Mouse (Mus musculus) Patski (cell line): ENCODE measurements around the gene Rln1. TPM values are rescaled to one million over a fixed set of nuclear protein-coding genes. Genes with fewer than 3 reads are reported as not detected.

Experiments used
- ATAC-seq: fragments of 100-300 bp; one replicate; pipeline ENCODE4 v1.8.0; 2021
- CTCF ChIA-PET: fragments of 350-600 bp; sonication (Branson Sonifier 250); formaldehyde crosslinking; loops from one replicate; lab custom pipeline; 2022; ENCODE audit warnings: inconsistent platforms; lab: Charles Lee
- POLR2A ChIA-PET: fragments of 350-600 bp; sonication (Branson Sonifier 250); formaldehyde crosslinking; loops from one replicate; lab custom pipeline; 2022; ENCODE audit warnings: antibody characterized with exemption, inconsistent platforms; lab: Charles Lee
- DNase-seq: peaks from one replicate; pipeline ENCODE4 v3.0.0-alpha.2; 2011; ENCODE audit warnings: low read depth, low spot score
- H3K27me3 ChIP-seq: fragments of 371-371 bp; one replicate; pipeline ENCODE4 v1.5.1; 2021
- CTCF ChIP-seq: fragments of 100-300 bp; IDR thresholded peaks from one replicate; pipeline ENCODE4 v1.5.1; 2021
- in situ Hi-C: fragments of 300-500 bp; cut with MboI; formaldehyde crosslinking; loops from 3 replicates; pipeline ENCODE4 v1.11.1; 2018; ENCODE audit warnings: low pct_unique_long_range_greater_than_20kb, mixed read lengths
- polyA plus RNA-seq: library from polyadenylated mRNA; unstranded; gene quantifications from one replicate; pipeline ENCODE4 v1.2.3, GENCODE M21; 2021

Gene Rln1
- polyA plus RNA-seq, 1 experiment from 2014 or later: not detected

DNA sequence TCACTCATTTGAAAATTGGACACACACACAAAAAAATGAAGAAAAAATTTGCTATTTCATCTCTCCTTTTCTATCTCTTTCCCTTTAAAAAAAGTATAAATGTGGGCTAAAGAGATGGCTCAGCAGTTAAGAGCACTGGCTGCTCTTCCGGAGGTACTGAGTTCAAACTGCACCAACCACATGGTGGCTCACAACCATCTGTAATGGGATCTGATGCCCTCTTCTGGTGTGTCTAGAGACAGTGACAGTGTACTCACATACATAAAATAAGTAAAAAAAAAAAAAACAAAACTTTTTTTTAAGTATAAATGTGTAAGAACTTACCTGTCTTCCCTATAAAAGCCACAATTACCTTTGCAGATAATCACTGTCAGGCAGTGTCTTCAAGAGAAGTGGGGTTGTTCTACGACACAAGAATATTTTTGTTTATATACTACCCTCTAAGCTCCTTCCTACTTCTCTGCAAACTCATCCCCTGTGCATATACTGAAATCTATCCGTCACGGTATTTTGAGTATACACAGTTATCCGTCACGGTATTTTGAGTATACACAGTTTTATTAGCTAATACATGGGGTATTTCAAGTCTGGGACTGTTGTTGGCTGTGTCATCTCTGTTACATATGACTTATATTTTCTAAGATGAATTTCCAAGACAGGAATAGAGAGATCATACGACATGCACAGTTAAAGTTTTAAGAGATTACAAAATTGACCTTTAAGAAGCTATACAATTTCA lies 36.2 kb upstream of the Rln1 start:
- ATAC-seq: no peak
- H3K27me3 ChIP-seq: no peaks in the 10 kb centered on the region
- ChIA-PET POLR2A (interaction anchor here (0.6 kb wide), 1 partner anchor 95 kb away, joined by 6 read pairs; no protein-coding TSS in a partner anchor), CTCF (interaction anchor here (0.7 to 2.3 kb wide), 6 partner anchors 13 to 131 kb away, joined by 3 to 9 read pairs (median 4); no protein-coding TSS in a partner anchor)
- DNase-seq: no peak
- no peak for TF ChIP-seq CTCF
- in situ Hi-C loops: no loop called here

GRCm38 (mm10) chr19:29370112-29370511 lies 35.6 kb upstream of the Rln1 start:
- no peak for TF ChIP-seq CTCF
- H3K27me3 ChIP-seq: no peaks in the 10 kb centered on the region
- ATAC-seq: no peak
- POLR2A ChIA-PET: interaction anchor here (0.6 kb wide), 1 partner anchor 95 kb away, joined by 6 read pairs; no protein-coding TSS in a partner anchor
- CTCF ChIA-PET: interaction anchor here (0.9 to 1.5 kb wide), 2 partner anchors 15 to 126 kb away, joined by 3 to 4 read pairs; no protein-coding TSS in a partner anchor
- in situ Hi-C loops: no loop called here
- DNase-seq: no peak

- POLR2A ChIA-PET: interaction anchor here (0.6 to 0.7 kb wide), 2 partner anchors 18 to 108 kb away, joined by 3 read pairs; no protein-coding TSS in a partner anchor
- CTCF ChIA-PET: interaction anchor here (1.2 to 2.4 kb wide), 2 partner anchors 13 to 101 kb away, joined by 3 to 11 read pairs; no protein-coding TSS in a partner anchor
- in situ Hi-C loops: loop anchor here (5.0 kb wide), 1 partner anchor 134 kb away; no protein-coding TSS in a partner anchor
- no peak for DNase-seq
- no peak for TF ChIP-seq CTCF
- H3K27me3 ChIP-seq: no peaks in the 10 kb centered on the region
- ATAC-seq: no peak
Observed at GRCm38 (mm10) chr19:29368671-29369309, 34.3 kb upstream of the Rln1 start.

- no peak for TF ChIP-seq CTCF
Observed at GRCm38 (mm10) chr19:29368041-29368440, 33.6 kb upstream of the Rln1 start.

DNA sequence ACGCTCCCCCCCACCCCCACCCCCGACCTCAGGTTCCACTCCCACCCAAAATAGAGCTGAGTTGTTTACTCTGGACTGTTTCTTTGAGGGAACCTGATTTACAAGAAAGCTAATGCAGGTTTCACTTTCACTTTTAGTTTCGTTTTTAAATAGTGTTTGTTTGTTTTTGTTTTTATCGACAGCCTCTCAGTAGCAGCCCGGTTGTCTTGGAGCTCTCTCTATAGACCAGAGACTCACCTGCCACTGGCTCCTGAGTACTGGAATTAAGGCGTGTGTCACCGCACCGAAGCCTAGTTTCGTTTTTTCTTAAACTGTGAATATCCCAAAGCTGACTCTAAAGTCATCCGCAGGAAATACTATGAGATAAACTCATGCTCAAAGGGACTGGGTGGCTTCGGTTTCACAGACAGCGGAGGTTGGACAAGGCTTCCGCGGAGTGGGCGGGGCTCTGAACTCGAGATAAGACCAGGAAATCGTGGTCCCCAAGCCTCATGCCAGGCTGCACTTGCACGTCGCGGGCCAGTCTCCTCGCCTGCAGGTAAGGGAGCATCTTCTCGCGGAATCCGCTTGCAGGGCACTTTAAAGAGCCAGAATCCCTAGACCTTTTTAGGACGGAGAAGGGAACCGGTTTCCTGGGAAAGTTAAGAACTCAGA lies 32.6 kb upstream of the Rln1 start, which contains the start of the genes Plgrkt and Cd274:
Gene Plgrkt (minus strand): TSS at position 422 of the 654 bp plus-strand sequence.
Gene Cd274 (plus strand): TSS at position 487 of the 654 bp plus-strand sequence.
- CTCF ChIA-PET: interaction anchor here (0.9 to 2.4 kb wide), 3 partner anchors 11 to 196 kb away, joined by 3 to 11 read pairs (median 3); no protein-coding TSS in a partner anchor
- in situ Hi-C loops: loop anchor here (5.0 kb wide), 1 partner anchor 135 kb away; no protein-coding TSS in a partner anchor
- H3K27me3 ChIP-seq: no peaks in the 10 kb centered on the region
- DNase-seq (peak; percentile 44), ATAC-seq (peak; percentile 73)
- POLR2A ChIA-PET: interaction anchor here (0.6 to 1.7 kb wide), 3 partner anchors 8 to 373 kb away, joined by 3 to 4 read pairs (median 4); no protein-coding TSS in a partner anchor
- no peak for TF ChIP-seq CTCF

More at GRCm38 (mm10) chr19:29368041-29368440, 33.6 kb upstream of the Rln1 start:
- POLR2A ChIA-PET: interaction anchor here (0.6 to 1.7 kb wide), 3 partner anchors 8 to 108 kb away, joined by 3 to 4 read pairs (median 3); no protein-coding TSS in a partner anchor
- ATAC-seq: no peak
- in situ Hi-C loops: loop anchor here (5.0 kb wide), 1 partner anchor 134 kb away; no protein-coding TSS in a partner anchor
- DNase-seq: no peak
- no peaks in the 10 kb centered on the region for H3K27me3 ChIP-seq
- CTCF ChIA-PET: interaction anchor here (0.9 to 2.4 kb wide), 4 partner anchors 12 to 195 kb away, joined by 3 to 11 read pairs (median 3); no protein-coding TSS in a partner anchor

GRCm38 (mm10) chr19:29366226-29366968 lies 31.9 kb upstream of the Rln1 start:
- in situ Hi-C loops: loop anchor here (5.0 kb wide), 1 partner anchor 136 kb away; no protein-coding TSS in a partner anchor
- no peak for TF ChIP-seq CTCF
- DNase-seq (no peak), ATAC-seq (no peak)
- ChIA-PET CTCF (interaction anchor here (2.4 kb wide), 1 partner anchor 10 kb away, joined by 11 read pairs; no protein-coding TSS in a partner anchor), POLR2A (interaction anchor here (0.6 to 1.7 kb wide), 2 partner anchors 9 to 122 kb away, joined by 4 read pairs; no protein-coding TSS in a partner anchor)
- H3K27me3 ChIP-seq: no peaks in the 10 kb centered on the region

DNA sequence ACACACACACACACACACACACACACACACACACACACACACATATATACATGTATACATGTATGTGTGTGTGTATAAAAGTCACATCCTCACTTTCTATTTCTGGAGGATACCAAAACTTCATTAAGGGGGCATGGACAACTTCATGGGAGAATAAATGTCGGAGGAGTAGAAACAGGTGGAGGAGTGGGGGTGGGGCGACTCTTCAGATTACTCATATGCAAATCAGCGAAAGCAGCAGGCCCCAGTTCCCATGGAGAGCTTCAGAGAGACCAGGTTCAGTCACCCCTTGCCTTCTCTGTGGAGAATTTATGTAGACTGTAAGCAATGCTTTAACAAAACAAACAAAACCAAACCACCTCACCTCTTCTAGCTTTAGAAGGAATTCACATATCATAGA lies 30.6 kb upstream of the Rln1 start:
- in situ Hi-C loops: loop anchor here (5.0 kb wide), 1 partner anchor 137 kb away; no protein-coding TSS in a partner anchor
- no peak for ATAC-seq
- no peak for DNase-seq
- ChIA-PET CTCF (interaction anchor here (1.2 to 1.3 kb wide), 2 partner anchors 20 to 353 kb away, joined by 3 to 4 read pairs; no protein-coding TSS in a partner anchor), POLR2A (no interaction called here)
- TF ChIP-seq CTCF: no peak
- no peaks in the 10 kb centered on the region for H3K27me3 ChIP-seq

DNA sequence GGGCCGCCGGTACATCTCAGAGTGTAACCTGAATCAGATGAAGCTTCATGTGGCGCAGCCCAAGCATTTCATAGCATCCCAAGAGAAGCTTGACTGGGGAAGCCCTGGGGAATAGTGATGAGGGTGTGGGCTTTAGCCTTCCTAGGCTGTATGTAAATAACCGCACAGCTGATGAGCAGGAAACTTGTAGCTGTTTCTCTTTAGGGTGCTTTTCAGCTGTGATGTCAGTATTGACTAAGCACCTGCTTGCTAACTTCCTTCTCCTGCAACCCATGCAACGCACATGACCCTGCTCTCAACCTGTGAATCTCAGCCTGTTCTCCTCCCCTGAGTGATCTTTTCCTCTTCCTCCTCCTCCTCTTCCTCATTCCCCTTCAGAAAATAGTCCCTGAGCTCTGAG lies 29.6 kb upstream of the Rln1 start:
- ChIA-PET CTCF (interaction anchor here (1.0 to 1.3 kb wide), 3 partner anchors 19 to 352 kb away, joined by 3 to 4 read pairs (median 3); no protein-coding TSS in a partner anchor), POLR2A (no interaction called here)
- no peak for ATAC-seq
- in situ Hi-C loops: no loop called here
- no peaks in the 10 kb centered on the region for H3K27me3 ChIP-seq
- TF ChIP-seq CTCF: no peak
- no peak for DNase-seq

GRCm38 (mm10) chr19:29363557-29363956 lies 29.1 kb upstream of the Rln1 start:
- CTCF ChIA-PET: interaction anchor here (1.0 to 2.3 kb wide), 2 partner anchors 138 kb away, joined by 3 to 7 read pairs; no protein-coding TSS in a partner anchor
- POLR2A ChIA-PET: no interaction called here
- DNase-seq (no peak), ATAC-seq (no peak)
- H3K27me3 ChIP-seq: no peaks in the 10 kb centered on the region
- TF ChIP-seq CTCF: no peak
- in situ Hi-C loops: no loop called here
